Mouse (Mus musculus) cerebellum, postnatal 36 days (tissue): ENCODE results near the gene Lpo.

Experiments used
- DNase-seq, 2 experiments: peaks; one replicate each; pipeline ENCODE4 v3.0.0; 2021 to 2022; ENCODE audit warnings: mixed read lengths in 2 of 2

The Lpo gene

DNA sequence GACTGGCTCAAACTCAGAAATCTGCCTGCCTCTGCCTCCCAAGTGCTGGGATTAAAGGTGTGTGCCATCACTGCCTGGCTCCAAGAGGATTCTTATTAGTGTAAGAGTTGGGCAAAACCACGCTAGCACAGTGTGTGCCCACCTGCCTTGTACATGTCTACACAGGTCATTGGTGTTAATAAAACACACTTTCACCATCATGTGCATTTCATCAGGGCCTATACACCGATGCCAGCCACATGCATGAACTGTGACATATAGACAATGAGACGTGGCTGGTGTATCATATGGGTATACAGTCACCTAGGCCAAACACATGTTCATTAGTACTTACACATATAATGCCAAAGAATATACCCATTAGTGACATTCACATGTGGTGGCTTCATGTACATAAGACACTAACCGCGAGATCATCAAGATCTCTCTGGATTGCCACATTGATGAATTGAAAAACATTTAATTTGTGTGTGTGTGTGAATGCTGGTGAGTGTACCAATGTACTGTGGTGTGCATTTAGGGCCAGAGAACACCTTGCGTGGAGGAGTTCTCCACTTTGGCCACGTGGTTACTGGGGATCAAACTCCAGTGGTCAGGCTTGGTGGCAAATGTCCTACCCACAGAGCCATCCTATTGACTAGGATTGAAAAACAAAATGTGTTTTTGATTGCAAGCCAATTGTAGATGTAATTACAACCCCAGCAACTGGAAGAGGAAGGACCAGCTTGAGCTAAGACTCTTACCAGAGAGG lies 69.8 kb downstream of the Lpo start:
- DNase-seq = no peak

DNA sequence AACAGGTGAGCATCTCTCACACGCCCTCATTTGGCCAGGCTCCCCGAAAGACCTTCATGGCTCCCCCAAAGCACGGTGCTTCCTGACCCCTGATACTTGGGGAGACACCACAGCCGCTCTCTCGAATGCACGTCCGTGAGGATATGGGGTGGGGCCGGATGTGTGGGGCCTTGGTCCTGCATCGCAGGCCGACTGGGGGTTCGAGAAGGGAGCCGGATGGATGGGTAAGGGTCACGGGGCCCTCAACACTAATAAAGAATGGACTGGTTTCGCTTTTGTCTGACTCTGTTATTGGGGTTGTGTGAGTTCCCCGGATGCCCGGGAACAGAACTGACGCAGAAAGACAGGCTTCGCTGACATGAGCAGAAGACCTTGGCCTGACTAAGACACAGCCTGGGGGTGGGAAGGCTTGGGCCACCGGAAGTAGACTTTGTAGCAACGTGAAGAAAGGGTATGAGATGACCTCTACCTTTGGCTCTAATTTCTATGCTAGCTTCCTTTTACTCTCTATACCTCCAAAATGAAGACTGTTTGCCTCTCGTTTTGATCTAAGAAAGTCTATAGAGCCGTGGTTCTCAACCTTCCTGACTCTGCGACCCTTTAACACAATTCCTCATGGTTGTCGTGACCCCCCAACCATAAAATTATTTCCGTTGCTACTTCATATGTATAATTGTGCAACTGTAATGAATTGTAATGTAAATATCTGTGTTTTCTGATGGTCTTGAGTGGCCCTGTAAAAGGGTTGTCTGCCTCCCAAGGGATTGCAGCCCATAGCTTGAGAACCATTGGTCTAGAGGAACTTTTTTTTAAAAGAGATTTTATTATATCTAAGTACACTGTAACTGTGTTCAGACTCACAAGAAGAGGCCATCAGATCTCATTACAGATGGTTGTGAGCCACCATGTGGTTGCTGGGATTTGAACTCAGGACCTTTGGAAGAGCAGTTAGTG lies 70.8 kb downstream of the Lpo start:
- DNase-seq = no peak
